Mouse (Mus musculus): ENCODE results near the gene Onecut1.

Onecut1 gene

GRCm38 (mm10) chr9:74860461-74860860, 1.3 kb upstream of the Onecut1 start:
- DNase-seq (ENCODE audit: low spot score in 2 of 2): no peak

- no peak for DNase-seq (ENCODE audit: low spot score in 2 of 2)
Measured at GRCm38 (mm10) chr9:74862096-74862780, 517 bp downstream of the Onecut1 start.

- DNase-seq (ENCODE audit: low spot score in 2 of 2): no peak
Measured at GRCm38 (mm10) chr9:74862783-74863654, 1.3 kb downstream of the Onecut1 start.

- DNase-seq (ENCODE audit: low spot score in 2 of 2): no peak
Measured at GRCm38 (mm10) chr9:74863655-74864443, 2.1 kb downstream of the Onecut1 start.

GRCm38 (mm10) chr9:74864471-74864870, 2.8 kb downstream of the Onecut1 start:
- no peak for DNase-seq (ENCODE audit: low spot score in 2 of 2)

- no peak for DNase-seq (ENCODE audit: low spot score in 2 of 2)
Measured at GRCm38 (mm10) chr9:74866596-74867313, 5.0 kb downstream of the Onecut1 start.

GRCm38 (mm10) chr9:74867641-74868205, 6.0 kb downstream of the Onecut1 start:
- DNase-seq (ENCODE audit: low spot score in 2 of 2): no peak

- DNase-seq (ENCODE audit: low spot score in 2 of 2): no peak
Measured at GRCm38 (mm10) chr9:74868336-74868950, 6.7 kb downstream of the Onecut1 start.

- no peak for DNase-seq (ENCODE audit: low spot score in 2 of 2)
Measured at GRCm38 (mm10) chr9:74870960-74871688, 9.4 kb downstream of the Onecut1 start.

GRCm38 (mm10) chr9:74876328-74876727, 14.6 kb downstream of the Onecut1 start:
- no peak for DNase-seq (ENCODE audit: low spot score in 2 of 2)

GRCm38 (mm10) chr9:74877709-74878108, 16.0 kb downstream of the Onecut1 start:
- no peak for DNase-seq (ENCODE audit: low spot score in 2 of 2)

GRCm38 (mm10) chr9:74887866-74888265, 26.1 kb downstream of the Onecut1 start:
- DNase-seq (ENCODE audit: low spot score in 2 of 2): no peak

- DNase-seq (ENCODE audit: low spot score in 2 of 2): no peak
Measured at GRCm38 (mm10) chr9:74896742-74897141, 35.0 kb downstream of the Onecut1 start.

GRCm38 (mm10) chr9:74897375-74897982, 35.8 kb downstream of the Onecut1 start:
- no peak for DNase-seq (ENCODE audit: low spot score in 2 of 2)

GRCm38 (mm10) chr9:74900141-74900540, 38.4 kb downstream of the Onecut1 start:
- DNase-seq (ENCODE audit: low spot score in 2 of 2): no peak

- DNase-seq (ENCODE audit: low spot score in 2 of 2): peak; percentile 34 to 57
Measured at GRCm38 (mm10) chr9:74904866-74905508, 43.3 kb downstream of the Onecut1 start.

GRCm38 (mm10) chr9:74906951-74907350, 45.2 kb downstream of the Onecut1 start:
- peak; percentile 19 to 62 for DNase-seq (ENCODE audit: low spot score in 2 of 2)

- DNase-seq (ENCODE audit: low spot score in 2 of 2): peak; percentile 57 to 61
Measured at GRCm38 (mm10) chr9:74909245-74909644, 47.5 kb downstream of the Onecut1 start.

GRCm38 (mm10) chr9:74910226-74910759, 48.6 kb downstream of the Onecut1 start:
- peak; percentile 19 to 47 for DNase-seq (ENCODE audit: low spot score in 2 of 2)
